Mouse (Mus musculus): ENCODE results near the gene Gsto2. TPM values are rescaled to one million over a fixed set of nuclear protein-coding genes. Genes with fewer than 3 reads are reported as not detected.

Gene Gsto2
- polyA plus RNA-seq, 1 experiment = 0.84 TPM

DNA sequence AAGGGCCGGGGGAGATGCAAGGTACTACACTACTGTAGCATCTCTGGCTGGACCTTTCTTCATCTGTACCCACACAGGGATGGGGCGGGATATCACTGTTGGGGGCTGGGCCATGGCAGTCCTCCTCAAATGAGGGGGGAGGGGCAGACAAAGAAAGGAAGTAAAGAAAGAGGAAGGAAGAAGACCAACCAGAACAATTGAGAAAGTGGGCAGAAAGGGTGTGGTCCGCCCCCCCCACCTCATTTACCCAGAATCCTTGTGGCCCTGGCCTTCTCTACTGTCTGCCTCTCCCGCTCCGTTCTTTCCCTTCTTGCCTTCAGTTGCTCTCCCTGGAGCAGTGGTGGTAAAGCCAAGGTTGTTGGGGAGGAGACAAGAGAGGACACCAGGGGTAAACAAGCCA lies 40.3 kb downstream of the Gsto2 start:
- DNase-seq = no peak
- WGBS = 70% methylated on average over 5 of the region's 5 CpGs
- Histone ChIP-seq H3K27me3 (ENCODE audit: control insufficient read depth, insufficient read depth, low read length) (no peaks in the 10 kb centered on the region), H3K27ac (ENCODE audit: control insufficient read depth, insufficient read depth, low read length) (no peak overlapping the region), H3K36me3 (ENCODE audit: control insufficient read depth, insufficient read depth, low read length) (no peaks in the 10 kb centered on the region), H3K4me1 (replicated peaks; ENCODE audit: control insufficient read depth, insufficient read depth, low read length) (peaks cover 53% of the 10 kb centered on the region), H3K4me3 (ENCODE audit: control insufficient read depth, insufficient read depth, low read length) (no peak overlapping the region)
- TF ChIP-seq CTCF (IDR thresholded peaks at IDR 0.05; ENCODE audit: borderline replicate concordance, control insufficient read depth, extremely low read depth, insufficient read depth, low read length, poor library complexity) (no peak), POLR2A (IDR thresholded peaks at IDR 0.05; ENCODE audit: control insufficient read depth, extremely low read depth, insufficient read depth, low read length, poor library complexity) (no peak)

DNA sequence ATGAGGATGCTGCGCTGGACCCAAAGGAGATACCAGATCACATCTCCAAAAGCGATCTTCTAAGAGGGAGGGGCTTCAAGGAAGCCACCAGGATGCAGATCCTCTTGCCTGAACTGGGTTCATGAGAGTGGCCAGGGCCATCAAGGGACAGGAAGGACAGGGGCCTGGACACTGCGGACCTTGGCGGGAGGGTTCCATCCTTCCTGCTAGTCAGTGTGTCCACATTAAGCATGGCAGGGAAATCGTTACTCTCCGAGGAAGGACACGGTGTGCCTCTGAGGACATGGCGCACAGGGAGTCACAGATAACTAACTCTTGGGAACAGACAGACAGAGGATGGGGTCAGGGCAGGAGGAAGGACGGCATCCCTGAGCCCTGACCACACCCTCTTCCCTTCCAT lies 42.3 kb downstream of the Gsto2 start:
- H3K27ac ChIP-seq (ENCODE audit: control insufficient read depth, insufficient read depth, low read length) = no peak overlapping the region
- no peak for DNase-seq
- TF ChIP-seq CTCF (IDR thresholded peaks at IDR 0.05; ENCODE audit: borderline replicate concordance, control insufficient read depth, extremely low read depth, insufficient read depth, low read length, poor library complexity) = no peak
- TF ChIP-seq POLR2A (IDR thresholded peaks at IDR 0.05; ENCODE audit: control insufficient read depth, extremely low read depth, insufficient read depth, low read length, poor library complexity) = no peak
- H3K36me3 ChIP-seq (ENCODE audit: control insufficient read depth, insufficient read depth, low read length) = no peaks in the 10 kb centered on the region; the same call in 1 of the 2 replicates
- H3K4me3 ChIP-seq (ENCODE audit: control insufficient read depth, insufficient read depth, low read length) = no peak overlapping the region
- 96% methylated on average over 9 of the region's 9 CpGs for WGBS
- no peaks in the 10 kb centered on the region for H3K27me3 ChIP-seq (ENCODE audit: control insufficient read depth, insufficient read depth, low read length)
- peaks cover 61% of the 10 kb centered on the region for H3K4me1 ChIP-seq (replicated peaks; ENCODE audit: control insufficient read depth, insufficient read depth, low read length)

DNA sequence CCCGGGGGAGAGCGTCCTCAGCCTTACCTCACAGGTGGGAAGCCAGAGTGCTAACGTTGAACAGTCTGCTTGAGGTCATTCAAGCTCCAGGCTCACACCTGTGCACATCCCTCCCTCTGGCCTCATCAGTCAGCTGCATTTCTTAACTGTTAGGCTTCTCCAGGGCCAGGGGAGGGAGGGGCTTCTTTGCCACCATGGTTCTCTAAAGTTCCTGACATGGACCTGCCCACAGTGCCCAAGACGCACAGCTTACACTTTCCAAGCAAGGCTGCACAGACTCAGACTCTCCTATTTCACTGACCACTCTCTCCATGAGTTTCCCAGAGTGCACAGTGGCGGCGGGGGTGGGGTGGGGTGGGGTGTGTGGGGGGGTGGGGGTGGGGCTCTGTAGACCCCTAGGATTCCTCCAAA lies 43.6 kb downstream of the Gsto2 start:
- Histone ChIP-seq H3K36me3 (ENCODE audit: control insufficient read depth, insufficient read depth, low read length) (no peaks in the 10 kb centered on the region; the same call in 1 of the 2 replicates), H3K27ac (ENCODE audit: control insufficient read depth, insufficient read depth, low read length) (0 out of 2 replicates have a peak overlapping the region, but pooled peaks have one; percentile 9), H3K27me3 (ENCODE audit: control insufficient read depth, insufficient read depth, low read length) (no peaks in the 10 kb centered on the region), H3K4me3 (ENCODE audit: control insufficient read depth, insufficient read depth, low read length) (no peak overlapping the region), H3K4me1 (replicated peaks; ENCODE audit: control insufficient read depth, insufficient read depth, low read length) (peaks cover 59% of the 10 kb centered on the region)
- 32% methylated on average over 6 of the region's 6 CpGs for WGBS
- DNase-seq = peak; percentile 34
- TF ChIP-seq CTCF (IDR thresholded peaks at IDR 0.05; ENCODE audit: borderline replicate concordance, control insufficient read depth, extremely low read depth, insufficient read depth, low read length, poor library complexity) (no peak), POLR2A (IDR thresholded peaks at IDR 0.05; ENCODE audit: control insufficient read depth, extremely low read depth, insufficient read depth, low read length, poor library complexity) (no peak)

DNA sequence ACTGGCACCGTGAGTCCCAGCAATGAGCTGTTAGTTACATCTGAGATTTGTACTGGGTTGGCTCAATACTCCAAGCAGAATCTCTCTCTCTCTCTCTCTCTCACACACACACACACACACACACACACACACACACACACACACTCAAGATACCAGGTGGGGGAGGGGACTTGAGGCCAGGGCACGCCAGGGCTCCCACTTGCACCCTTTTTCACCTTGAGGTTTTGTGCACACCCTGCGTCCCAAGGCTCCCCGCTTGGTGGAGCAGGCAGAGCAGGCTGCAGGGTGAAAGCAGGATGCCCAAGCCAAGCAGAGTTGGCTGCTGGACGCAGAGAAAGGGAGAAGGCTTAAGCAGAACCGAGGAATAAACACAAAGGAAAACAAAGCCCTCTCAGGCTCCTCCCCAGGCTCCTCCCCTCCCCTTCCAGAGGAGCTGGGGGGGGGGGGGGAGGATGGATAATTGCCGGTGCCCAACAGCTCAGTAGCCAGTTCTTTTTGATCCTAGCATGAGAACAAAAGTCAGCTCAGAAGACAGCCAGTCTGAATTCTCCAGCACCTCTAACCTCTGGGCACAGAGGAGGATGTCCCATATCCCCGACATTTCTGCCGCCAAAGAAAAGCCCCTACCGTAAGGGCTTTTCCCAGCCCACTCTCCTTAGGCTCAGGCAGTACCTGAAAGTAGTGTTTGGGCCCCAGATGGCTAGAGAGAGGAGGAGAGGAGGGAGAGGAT lies 44.2 kb downstream of the Gsto2 start:
- TF ChIP-seq POLR2A (IDR thresholded peaks at IDR 0.05; ENCODE audit: control insufficient read depth, extremely low read depth, insufficient read depth, low read length, poor library complexity) = no peak
- no peak for TF ChIP-seq CTCF (IDR thresholded peaks at IDR 0.05; ENCODE audit: borderline replicate concordance, control insufficient read depth, extremely low read depth, insufficient read depth, low read length, poor library complexity)
- peak overlapping the region; percentile 5; the same call in 1 of the 2 replicates for H3K4me3 ChIP-seq (ENCODE audit: control insufficient read depth, insufficient read depth, low read length)
- peak overlapping the region; percentile 53 for H3K27ac ChIP-seq (ENCODE audit: control insufficient read depth, insufficient read depth, low read length)
- peaks cover 59% of the 10 kb centered on the region for H3K4me1 ChIP-seq (replicated peaks; ENCODE audit: control insufficient read depth, insufficient read depth, low read length)
- WGBS = 7% methylated on average over 10 of the region's 10 CpGs
- H3K27me3 ChIP-seq (ENCODE audit: control insufficient read depth, insufficient read depth, low read length) = no peaks in the 10 kb centered on the region
- DNase-seq = no peak
- no peaks in the 10 kb centered on the region; the same call in 1 of the 2 replicates for H3K36me3 ChIP-seq (ENCODE audit: control insufficient read depth, insufficient read depth, low read length)

DNA sequence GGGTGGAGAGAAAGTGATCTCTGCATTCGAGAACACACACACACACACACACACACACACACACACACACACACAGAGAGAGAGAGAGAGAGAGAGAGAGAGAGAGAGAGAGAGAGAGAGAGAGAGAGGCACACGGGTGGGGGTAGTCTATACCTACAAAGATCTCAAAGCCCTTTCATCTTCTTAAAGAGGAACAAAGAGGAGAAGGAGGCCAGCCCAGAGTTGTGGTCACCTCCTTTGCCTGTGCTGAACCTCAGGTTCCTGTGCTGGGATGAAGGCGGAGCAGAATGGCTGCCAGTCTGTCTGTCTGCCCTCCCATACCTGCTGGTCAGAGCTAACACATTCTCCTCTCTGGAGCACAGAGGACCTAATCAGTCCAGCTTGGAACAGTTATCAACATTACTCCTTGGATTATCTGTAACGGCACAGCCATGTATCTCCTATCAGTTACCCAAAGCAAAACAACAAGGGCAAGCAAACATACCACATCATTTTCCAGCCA lies 44.8 kb downstream of the Gsto2 start:
- Histone ChIP-seq H3K36me3 (ENCODE audit: control insufficient read depth, insufficient read depth, low read length) (no peaks in the 10 kb centered on the region; the same call in 1 of the 2 replicates), H3K27ac (ENCODE audit: control insufficient read depth, insufficient read depth, low read length) (peak overlapping the region; percentile 53), H3K4me3 (ENCODE audit: control insufficient read depth, insufficient read depth, low read length) (no peak overlapping the region; the same call in 1 of the 2 replicates), H3K27me3 (ENCODE audit: control insufficient read depth, insufficient read depth, low read length) (no peaks in the 10 kb centered on the region), H3K4me1 (replicated peaks; ENCODE audit: control insufficient read depth, insufficient read depth, low read length) (peaks cover 58% of the 10 kb centered on the region)
- WGBS = 1% methylated on average over 4 of the region's 4 CpGs
- no peak for DNase-seq
- TF ChIP-seq CTCF (IDR thresholded peaks at IDR 0.05; ENCODE audit: borderline replicate concordance, control insufficient read depth, extremely low read depth, insufficient read depth, low read length, poor library complexity) (no peak), POLR2A (IDR thresholded peaks at IDR 0.05; ENCODE audit: control insufficient read depth, extremely low read depth, insufficient read depth, low read length, poor library complexity) (no peak)

DNA sequence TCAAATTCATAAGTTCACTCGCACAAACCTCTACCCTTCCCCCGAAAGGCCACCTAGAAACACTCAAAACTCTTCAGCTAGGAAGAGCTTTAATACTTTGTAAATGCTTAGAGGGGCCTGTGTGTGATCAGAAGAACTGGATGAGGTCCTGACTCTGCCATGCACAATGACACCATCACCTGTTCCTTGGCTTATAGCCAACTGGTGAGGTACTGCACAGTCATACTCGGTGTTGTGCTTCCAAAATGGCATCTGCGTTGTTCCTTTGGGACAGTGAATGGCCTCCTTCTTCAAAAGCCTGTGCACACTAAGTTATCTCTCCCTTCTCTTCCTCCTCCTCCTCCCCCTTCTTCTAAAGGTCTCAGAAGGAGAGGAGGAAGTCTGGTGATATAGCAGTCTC lies 45.4 kb downstream of the Gsto2 start:
- Histone ChIP-seq H3K4me1 (replicated peaks; ENCODE audit: control insufficient read depth, insufficient read depth, low read length) (peaks cover 52% of the 10 kb centered on the region), H3K27ac (ENCODE audit: control insufficient read depth, insufficient read depth, low read length) (peak overlapping the region; percentile 49), H3K27me3 (ENCODE audit: control insufficient read depth, insufficient read depth, low read length) (no peaks in the 10 kb centered on the region), H3K4me3 (ENCODE audit: control insufficient read depth, insufficient read depth, low read length) (no peak overlapping the region), H3K36me3 (ENCODE audit: control insufficient read depth, insufficient read depth, low read length) (no peaks in the 10 kb centered on the region; the same call in 1 of the 2 replicates)
- DNase-seq = no peak
- 60% methylated on average over 4 of the region's 4 CpGs for WGBS
- TF ChIP-seq CTCF (IDR thresholded peaks at IDR 0.05; ENCODE audit: borderline replicate concordance, control insufficient read depth, extremely low read depth, insufficient read depth, low read length, poor library complexity) = no peak
- no peak for TF ChIP-seq POLR2A (IDR thresholded peaks at IDR 0.05; ENCODE audit: control insufficient read depth, extremely low read depth, insufficient read depth, low read length, poor library complexity)

Data from thymus, adult 2 months (tissue).